Mouse (Mus musculus) heart, postnatal 0 days (tissue): ENCODE measurements around the gene Secisbp2.

ENCODE experiments used
- CTCF ChIP-seq: IDR thresholded peaks from 2 replicates; pipeline ENCODE4 v1.5.1; 2016; ENCODE audit warnings: antibody characterized with exemption, control low read depth, low read depth
- EP300 ChIP-seq: IDR thresholded peaks from 2 replicates; pipeline ENCODE4 v1.6.1; 2016; ENCODE audit warnings: antibody characterized with exemption, low read depth

DNA sequence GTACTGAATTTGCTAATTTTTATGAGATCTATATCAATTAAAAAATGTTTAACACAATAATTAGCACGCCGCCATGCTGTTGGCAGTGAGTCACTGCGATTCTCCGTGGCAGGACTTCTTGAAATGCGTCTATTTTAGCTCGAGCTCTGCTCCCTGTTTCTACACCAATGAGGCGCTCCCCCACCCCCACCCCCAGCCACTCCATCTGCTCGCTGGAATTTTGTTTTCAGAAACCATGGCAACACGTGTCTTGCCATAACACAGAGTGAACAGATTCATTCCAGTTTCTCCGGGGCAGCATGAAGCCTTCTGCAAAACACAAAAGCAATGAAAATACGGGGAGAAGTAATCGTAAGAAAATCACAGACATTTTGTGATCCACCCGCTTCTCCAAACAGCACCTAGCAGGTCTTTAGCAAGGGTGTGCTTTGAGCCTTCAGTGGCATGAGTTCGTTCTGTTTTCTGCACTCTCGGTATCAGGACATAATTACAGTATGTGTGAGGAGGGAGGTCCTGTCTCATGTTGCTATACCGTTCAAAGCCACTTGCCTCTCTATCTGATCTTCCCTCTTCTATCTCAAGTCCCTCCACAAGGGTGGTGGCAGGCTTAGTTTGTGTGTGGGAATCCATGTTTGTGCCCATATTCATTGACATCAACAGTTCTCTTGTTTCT lies 48.1 kb upstream of the Secisbp2 start:
- TF ChIP-seq CTCF (no peak), EP300 (no peak)
